Mouse (Mus musculus) lung, postnatal 10 days (tissue): ENCODE results near the gene Nat8f1.
"Not testable (repeated sequence)": the region's sequence is repeated elsewhere in the genome, so short reads cannot be mapped to it uniquely, and the experiment has no call there.

Experiments used
- DNase-seq: peaks from one replicate; pipeline ENCODE4 v3.0.0; 2021

Nat8f1 gene

DNA sequence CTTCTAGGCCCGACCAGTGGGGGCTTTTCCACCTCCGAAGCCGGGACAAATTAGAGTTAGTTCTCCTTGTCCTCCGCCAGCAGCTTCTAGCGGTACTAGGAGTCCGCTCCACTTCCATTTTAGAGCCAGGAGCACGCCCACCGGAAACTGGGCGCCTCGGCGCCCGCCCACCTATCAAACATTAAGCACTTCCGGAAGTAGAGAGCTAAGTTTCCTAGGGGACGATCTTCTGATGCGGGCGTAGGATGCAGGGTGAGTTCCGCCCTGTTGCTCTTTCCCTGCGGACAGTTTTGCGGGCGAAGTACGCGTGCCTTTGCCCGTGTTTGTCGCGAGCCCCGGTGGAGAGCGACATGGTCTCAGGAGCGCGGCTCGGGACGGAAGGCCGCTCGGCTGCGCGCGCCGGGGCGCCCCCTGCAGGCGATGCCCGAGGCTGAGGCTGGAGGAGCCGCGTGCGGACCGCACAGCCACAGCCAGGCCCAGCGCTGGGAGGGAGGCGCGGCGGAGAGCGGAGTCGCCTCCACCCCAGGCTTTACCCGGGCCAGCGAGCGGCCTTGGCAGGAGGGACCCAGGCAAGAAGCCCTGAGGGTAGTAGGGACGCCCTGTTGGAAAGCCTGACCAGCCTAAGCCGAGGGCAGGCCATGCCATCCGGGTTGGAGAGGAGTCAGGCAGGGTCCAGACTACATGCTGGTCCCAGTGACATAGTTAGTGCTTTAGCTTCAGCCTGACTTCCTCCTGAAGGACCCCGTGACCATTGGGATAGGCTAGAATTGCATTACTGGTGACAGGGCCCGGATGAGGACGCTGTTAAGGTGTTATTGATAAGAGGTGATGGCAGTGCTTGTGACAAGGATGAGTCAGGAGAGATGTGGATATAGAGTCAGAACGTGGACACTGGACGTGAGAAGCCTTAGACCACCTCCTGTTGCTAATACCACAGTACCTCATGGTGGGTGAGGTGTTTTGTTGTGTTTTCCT, at the start of gene Nat8f1:
Gene Nat8f1, minus strand, starts transcription at position 149 of the 975 bp plus-strand sequence.
- DNase-seq: peak; percentile 94

DNA sequence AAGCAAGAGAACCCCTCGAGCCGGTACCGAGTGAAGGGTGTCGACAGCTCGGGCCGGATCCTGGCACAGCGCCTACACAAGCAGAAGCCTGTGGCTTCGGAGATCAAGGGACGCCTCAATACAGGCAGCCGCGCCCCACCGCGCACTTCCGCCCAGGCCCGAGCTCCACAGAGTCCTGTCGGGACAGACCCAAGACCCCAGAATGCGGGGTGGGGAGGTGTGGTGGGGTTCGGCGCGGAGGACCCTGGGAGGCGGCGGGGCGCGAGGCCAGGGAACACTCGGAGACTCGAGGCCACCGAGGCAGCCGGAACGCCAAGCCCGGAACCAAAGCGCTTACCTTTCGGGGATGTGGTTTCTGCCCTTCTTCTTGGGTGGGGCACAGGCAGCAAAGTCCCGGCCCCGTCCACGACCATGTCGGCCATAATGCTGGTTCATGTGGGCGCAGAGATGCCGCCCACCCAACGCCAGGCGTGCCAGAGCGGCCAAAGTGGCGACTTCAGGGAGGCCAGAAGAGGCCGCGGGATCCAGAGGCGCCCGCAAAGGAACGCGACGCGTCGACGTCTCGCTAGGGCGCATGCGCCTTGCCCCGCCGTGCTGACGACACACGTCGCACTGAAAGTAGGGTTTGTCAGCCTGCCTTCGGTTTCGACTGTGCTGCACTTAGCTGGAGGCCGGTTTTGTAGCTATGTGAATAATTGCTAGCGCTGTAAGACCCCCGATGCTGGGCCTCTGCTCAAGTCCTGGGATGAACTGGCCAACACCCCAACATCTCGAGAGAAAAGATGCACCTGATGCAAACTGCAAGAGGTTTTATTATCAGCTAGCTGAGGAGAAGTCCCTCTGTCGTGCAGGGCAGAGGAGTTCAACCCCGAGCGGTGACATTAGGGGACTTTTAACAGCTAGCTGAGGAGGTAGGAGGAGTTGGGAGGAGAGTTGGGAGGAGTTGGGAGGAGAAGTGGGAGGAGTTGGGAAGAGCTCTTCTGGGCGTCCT, 45.9 kb upstream of the Nat8f1 start, which contains the start of gene Dusp11:
Gene Dusp11, minus strand, starts transcription at position 567 of the 991 bp plus-strand sequence.
- DNase-seq: peak; percentile 96

DNA sequence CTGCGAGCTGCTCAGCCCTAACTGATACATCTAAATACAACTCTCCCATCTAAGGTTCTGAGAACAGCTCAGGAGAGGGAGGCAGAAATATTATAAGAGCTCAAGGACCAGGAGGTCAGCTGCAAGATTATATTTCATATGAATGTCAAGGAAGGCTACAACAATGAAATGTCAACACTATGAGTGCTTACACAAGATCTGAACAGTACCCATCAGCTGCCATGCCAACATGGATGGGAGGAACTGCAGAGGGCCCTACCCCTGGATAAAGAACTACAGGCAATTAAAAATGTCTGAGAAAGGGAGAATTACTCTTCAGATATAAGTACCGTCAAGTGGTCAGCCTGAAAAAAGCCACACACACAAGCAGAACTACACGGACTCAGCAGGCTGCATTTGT, 42.1 kb upstream of the Nat8f1 start:
- peak; percentile 13 for DNase-seq

DNA sequence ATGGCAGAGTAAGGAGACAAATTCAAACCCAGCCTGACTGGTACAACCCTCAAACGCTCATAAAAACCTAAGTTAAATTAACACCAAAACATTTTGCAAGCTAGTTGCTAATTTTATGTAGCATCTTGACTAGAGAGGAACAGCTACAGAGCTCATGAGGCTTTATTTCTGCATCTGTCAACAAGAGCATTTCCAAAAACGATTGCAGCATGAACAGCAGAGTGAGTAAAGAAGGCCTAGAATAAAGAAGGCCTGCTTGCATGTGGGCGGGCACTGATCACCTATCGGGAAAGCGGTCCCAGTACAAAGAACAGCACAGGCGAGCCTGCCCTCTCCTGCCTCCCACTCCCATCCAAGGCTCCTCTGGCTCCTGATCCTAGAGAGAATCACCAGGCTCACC, 33.1 kb upstream of the Nat8f1 start:
- DNase-seq: no peak

DNA sequence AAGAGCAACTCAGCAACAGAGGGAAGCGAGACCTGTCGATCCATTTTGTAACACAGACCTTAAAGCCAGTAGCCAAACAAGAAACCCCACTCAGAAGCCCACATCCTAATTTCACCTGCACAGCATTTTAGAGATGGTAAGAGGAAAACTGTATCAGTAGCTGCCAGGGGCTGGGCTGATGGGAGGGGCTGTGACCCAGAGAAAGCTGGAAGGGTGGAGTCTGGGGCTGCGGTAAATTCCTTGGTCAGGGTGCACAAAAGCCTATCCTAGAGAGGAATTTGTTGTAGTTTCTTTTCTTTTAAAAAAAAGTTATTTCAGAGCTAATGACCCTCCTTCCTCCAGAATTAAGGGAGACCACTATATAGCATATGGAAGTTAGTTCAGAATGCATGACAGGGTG, 27.0 kb upstream of the Nat8f1 start:
- DNase-seq: no peak

DNA sequence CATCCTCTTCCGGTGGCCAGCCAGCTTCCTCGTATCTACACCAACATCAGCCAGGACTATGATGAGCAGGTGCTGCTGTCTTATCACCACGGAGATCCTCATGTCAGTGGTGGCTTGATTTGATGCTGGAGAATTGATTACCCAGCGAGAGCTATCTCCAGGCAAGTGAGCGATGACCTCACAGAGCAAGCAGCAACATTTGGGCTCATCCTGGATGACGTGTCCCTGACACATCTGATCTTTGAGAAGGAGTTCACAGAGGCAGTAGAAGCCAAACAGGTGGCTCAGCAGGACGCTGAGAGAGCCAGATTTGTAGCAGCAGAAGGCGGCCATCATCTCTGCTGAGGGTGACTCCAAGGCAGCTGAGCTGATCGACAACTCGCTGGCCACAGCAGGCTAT, 23.2 kb upstream of the Nat8f1 start:
- DNase-seq: no peak

DNA sequence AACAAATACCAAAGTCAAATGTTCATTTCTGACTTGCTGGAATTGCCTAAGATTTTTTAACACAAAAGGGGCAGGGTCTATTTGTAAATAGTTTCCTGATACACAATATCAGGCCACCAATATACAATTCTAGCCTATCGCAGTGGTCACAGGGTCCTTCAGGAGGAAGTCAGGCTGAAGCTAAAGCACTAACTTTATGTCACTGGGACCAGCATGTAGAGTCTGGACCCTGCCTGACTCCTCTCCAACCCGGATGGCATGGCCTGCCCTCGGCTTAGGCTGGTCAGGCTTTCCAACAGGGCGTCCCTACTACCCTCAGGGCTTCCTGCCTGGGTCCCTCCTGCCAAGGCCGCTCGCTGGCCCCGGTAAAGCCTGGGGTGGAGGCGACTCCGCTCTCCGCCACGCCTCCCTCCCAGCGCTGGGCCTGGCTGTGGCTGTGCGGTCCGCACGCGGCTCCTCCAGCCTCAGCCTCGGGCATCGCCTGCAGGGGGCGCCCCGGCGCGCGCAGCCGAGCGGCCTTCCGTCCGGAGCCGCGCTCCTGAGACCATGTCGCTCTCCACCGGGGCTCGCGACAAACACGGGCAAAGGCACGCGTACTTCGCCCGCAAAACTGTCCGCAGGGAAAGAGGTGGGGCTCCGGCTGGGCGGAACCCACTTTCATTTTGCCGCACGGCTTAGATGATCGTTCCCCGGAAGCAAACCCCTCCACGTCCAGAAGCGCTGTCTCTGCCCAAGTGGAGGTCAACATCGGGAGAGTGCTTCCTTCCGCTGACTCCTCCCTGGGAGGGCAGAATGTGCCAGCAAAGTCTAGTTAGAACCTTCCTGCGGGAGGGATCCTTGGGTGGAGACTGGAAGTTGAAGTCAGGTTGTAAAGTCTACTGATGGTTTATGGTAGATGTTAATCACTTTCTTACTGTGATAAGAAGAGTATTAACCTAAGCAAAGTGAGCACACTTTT, 21.3 kb upstream of the Nat8f1 start:
- peak; percentile 93 for DNase-seq

DNA sequence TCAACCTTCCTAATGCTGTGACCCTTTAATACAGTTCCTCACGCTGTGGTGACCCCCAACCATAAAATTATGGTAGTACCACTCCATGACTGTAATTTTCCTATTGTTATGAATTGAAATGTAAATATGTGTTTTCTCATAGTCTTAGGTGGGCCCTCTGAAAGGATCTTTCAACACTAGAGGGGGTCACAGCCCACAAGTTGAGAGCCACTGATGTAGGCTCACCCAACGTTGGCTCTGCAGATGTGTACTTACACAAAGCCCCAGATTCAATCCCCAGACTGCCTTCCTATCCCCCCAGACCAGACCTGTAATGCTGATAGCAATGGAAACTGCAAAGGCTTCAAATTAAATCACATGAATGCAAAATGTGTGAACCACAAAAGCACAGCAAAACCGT, 20.2 kb upstream of the Nat8f1 start:
- no peak for DNase-seq

DNA sequence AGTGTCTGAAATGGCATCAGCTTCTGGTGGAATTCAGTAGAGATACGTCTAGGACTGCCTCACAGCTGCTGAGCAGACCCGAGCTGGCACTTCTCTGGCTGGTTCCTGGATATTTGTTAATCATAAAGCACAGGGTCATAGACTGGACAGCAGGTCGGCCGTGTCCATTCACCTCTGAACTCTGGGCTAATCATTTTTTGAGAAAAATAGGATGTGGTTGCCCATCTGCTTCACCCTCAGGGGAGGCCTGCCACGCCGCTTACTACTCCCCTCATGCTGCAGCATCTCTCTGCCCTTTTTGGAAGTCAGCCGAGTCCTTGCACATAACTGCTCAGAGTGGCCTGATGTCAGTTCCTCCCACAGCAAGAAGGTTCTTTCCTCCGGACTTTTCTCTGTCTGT, 18.6 kb upstream of the Nat8f1 start:
- no peak for DNase-seq

DNA sequence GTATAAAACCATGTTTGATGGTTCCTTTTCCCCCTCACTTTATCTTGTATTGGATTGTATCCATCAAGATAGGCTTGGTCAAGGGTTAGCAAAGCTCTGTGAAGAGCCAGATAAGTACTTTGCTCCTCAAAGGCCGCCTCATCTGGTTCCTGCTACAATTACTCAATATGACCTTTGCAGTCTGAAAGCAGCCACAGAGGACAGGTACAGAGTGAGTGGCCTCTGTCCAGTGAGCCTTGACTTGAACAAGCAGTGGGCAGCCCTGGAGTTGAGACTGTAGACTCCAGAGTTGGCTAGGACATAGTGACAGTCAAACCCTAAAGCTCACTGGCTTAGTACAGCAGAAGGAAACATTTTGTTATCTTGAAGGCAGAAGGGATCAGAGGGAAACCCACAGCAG, 13.8 kb upstream of the Nat8f1 start:
- DNase-seq: no peak

DNA sequence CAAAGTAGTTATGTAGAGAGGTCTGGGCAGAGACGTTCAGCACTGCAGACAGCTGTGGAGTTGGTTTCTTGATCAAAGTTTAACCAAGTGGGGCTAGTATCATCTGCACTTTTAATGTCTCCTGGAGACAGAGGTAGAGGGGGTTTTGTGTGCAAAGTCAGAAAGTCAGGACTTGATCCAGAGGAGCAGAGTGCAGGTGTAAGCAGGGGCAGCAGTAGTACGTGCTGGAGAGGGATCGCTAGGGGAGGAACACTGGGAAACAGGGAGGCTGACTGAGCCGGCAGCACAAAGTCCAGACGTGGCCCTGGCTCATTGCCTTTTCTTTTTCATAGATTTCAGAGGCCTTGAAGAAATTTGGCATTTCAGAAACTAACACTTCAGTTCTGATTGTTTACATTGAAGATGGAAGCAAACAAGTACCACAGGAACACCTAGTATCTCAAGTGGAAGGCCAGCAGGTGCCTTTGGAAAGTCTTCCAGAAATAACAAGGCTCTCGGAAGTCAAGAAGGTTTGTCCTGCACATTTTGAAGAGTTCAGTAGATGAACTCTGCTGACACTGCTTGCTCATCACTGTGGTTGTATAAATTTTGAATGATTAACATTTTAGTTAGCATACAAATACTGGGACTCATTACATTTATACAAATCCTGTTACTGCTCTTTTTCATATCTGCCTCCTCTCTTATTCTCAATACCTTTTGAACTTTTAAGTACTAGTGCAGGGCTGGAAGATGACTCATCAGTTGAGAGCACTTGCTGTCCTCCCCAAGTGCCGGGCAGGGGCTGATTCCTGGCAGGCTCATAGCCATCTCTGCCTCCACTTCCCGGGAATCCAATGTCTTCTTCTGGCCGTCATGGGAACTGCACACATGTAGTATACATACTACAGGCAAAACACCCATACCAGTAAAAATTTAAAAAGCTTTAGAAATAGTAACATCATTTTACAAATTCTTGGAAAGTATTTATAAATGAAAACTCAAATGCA, 12.3 kb upstream of the Nat8f1 start:
- no peak for DNase-seq

DNA sequence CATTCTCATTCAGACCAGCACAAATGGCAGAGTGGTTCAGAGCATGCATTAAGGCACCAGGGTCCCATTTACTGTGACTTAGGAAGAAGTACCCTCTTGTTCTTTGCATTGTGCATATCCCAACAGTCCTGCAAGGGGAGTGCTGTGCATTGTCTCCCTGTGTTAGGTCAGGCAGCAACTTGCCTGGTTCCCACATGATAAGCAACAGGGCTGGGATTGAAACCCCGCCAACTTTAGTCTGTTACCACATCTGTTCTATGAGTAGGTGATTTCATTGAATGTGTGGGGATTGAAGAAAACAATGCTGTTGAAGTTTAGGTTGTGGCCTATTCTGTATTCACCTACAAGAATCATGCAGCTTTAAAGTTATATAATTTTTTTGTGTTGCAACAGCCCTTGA, 11.2 kb upstream of the Nat8f1 start:
- DNase-seq: no peak

DNA sequence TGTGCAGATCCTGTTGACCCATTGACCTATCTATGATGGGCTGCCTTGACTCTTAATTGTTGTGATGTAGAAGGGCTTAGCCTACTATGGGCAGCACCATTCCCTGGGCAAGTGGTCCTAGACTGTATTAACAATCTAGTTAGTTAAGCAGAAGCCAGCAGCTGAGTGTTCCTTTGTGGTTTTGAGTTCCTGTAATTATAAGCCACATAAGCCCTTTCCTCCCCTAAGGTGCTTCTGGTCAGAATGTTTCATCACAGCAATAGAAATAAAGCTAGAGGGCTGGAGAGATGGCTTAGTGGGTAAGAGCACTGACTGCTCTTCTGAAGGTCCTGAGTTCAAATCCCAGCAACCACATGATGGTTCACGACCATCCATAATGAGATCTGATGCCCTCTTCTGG, 8.2 kb upstream of the Nat8f1 start:
- no peak for DNase-seq

DNA sequence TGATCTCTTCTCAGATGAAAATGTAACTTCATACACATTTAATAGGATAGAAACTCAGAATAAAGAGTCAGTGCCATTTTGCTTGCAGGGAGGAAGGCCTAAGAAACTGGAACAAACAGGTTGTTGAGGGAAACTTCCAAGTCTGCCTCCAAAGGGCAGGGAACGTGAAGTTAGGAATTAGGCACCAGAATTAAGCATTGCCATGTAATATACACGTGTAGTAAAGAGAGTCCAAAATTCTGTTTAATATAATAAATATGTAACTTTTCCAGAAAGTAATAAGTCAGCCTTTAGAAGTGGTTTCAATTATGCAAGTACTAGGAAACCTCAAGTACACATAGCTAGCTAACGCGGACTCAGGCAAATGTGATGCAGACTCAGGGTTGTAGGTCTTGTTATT, 3.9 kb upstream of the Nat8f1 start:
- no peak for DNase-seq

DNA sequence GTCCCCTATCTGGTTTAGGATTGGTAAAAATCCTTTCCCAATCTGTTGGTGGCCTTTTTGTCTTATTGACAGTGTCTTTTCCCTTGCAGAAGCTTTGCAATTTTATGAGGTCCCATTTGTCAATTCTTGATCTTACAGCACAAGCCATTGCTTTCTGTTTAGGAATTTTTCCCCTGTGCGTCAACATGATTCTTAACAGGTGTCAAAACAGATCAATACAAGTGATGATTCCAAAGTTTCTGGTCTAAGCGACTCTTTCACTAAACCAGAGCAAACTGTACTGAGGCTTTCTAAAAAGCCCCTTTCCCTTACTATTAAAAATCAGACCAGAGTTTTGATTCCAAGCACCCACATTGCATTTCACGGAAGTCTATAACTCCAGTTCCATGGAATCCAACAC, 2.9 kb upstream of the Nat8f1 start:
- DNase-seq: not testable (repeated sequence)

DNA sequence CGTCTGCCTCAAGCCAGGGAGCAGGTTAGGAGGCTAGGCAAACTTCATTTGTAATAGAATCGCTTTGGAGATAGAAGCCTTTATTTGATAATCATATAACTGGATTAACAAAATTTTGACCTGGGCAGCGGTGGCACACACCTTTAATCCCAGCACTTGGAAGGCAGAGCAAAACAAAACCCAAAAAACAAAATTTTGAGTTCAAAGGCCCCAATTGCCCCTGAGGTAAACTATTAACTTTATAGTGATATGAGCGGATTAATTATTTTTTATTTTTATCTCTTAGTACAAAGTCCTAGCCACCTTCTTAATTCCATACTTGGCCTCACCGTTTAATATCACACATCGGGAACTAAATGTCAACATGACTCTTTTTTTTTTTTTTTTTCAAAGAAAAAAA, 1.1 kb upstream of the Nat8f1 start:
- no peak for DNase-seq

DNA sequence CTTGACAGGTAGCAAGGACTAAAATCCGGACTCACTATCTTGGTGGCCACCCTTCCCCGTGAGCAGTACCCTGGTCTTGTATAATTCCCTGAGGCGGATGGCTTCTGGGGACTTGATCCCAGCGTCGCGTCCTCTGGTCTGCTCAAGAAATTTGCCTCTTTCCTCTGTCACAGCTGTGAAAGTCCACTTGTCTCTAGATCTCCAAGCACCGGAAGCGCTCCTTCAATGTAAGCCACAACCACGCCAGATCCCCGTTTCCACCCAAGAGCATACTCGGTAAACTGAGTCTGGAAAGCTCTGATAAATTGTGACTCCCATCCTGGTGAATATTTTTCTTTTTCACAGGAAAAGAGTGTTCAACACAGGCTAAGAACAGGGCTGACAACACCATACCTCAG, 347 bp downstream of the Nat8f1 start:
- no peak for DNase-seq

DNA sequence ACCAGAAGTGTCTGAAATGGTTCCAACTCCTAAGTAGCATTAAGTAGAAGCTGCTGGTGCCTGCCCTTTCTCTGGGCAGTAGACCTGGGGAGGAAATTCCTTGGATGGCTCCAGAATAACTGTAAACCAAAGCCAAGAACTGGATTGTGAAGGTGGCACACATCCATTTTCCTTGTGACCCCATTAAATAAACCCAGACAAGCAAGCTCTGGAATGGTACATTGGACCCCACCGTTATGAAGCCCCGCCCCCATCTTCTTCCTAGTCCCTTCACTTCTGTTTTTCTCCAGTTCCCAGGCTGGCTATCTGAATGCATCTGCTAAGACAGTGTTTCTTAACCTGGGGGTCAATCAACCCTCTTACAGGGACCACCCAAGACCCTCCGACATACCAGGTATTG, 3.9 kb downstream of the Nat8f1 start, which contains the start of gene Tprkb:
Gene Tprkb, plus strand, starts transcription at position 279 of the 400 bp plus-strand sequence.
- DNase-seq: no peak

DNA sequence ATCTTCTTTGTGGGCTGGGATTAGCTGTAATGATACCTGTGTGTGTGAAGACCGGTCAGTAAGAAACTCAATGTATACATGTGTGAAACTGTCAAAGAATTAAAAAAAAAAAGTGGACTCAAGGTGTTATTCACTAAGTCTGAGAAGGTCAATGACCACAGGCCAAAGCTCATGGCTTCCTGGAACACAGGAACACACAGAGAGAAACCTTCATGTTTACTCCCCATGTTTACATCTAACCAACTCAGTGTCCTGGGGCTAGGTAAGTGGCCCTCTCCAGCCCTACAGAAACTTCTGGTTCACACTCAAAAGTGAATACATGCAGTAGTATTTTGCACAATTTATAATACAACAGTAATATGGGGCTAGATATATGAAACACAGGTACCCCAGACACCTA, 5.8 kb downstream of the Nat8f1 start:
- DNase-seq: no peak

DNA sequence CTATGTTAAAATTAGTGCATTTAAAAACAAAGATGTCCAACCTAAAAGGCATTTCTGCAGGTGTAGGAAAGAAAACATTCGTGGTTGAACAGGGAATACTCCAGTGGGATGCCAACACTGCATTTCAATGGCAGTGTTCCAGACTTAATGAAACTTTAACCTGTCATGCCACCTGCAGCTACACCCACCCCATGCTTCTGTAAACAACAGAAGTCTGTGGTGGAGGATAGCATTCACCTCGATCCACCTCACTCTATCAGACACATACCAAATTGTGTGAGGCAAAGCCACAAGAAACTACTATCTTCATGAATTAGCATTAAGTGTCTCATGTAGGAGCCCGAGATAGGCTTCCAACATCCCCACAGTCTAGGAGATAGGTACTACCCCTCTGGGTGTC, 7.1 kb downstream of the Nat8f1 start:
- no peak for DNase-seq

DNA sequence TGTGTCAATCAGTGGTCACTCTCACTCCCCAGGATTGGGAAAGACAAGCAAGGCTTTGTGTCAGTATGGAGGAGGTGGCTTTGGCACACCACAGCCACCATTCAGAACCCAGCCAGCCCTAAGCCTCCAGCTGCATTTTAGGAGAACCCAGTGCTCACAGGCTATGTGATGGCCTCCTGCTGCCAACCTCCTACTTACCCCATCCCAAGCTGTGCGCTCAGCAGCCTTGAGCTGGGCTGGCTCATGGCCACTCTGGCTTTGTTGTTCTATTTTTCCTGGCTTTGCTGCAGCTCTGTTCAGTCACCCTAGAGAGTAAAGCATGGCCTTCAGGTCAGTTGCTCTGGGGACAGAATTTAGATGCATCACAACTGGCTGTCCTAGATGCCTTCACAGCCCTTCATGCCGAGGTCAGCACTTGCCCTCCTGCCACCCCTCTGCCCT, 8.6 kb downstream of the Nat8f1 start:
- peak; percentile 27 for DNase-seq
